Mouse (Mus musculus) heart, postnatal 36 days (tissue): ENCODE results near the gene Ski. TPM values are rescaled to one million over a fixed set of nuclear protein-coding genes. Genes with fewer than 3 reads are reported as not detected.

Experiments
- DNase-seq, 2 experiments: peaks; one replicate each; pipeline ENCODE4 v3.0.0; 2021 to 2022
- intact Hi-C: fragments of 180-260 bp; cut with DNase I; formaldehyde crosslinking; loops from one replicate; pipeline ENCODE4 v1.15.1; 2025
- total RNA-seq, 2 experiments: library from RNA; stranded (reverse); gene quantifications; 2 replicates each; pipeline ENCODE4 v1.2.3; 2021

Ski gene
- total RNA-seq, 2 experiments from 2014 or later = 53.3 to 56.8 TPM

DNA sequence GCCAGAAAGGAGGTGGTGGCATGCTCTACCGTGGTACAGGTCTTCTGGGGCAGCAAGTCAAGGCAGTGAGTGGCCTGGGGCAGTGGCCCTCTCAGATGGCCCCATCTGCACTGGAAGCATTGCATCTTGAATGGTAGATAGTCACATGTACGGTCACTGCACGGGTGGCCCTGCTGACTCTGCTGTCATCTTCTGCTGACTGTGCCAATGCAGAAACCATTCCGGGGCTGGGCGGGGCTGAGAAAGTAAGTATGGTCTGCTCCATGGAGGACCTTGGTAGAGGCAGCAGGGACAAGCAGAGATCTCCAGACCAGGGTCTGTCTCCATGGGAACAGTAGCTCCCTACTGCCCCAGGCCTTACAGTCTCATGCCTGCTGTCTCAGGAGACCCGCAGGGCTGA lies 101.2 kb downstream of the Ski start:
- intact Hi-C loops = no loop called here
- no peak for DNase-seq

DNA sequence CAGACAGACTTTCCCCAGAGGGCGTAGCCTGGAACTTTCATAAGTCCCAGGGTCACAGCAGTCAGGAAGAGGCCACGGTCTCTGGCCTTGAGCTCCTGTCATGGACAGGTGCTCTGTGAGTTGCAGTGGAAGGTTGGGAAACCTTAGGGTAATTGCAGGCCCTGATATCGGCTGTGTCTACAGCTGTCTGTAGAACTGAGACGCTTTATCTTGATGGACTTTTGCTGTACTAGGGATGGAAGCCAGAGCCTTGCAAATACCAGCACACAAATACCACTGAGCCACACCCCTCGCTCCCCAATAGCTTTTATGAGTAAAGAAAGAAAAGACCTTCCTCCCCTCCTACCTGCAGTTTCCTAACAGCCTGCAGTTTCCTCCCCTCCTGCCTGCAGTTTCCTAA lies 101.8 kb downstream of the Ski start:
- intact Hi-C loops = no loop called here
- no peak for DNase-seq

- intact Hi-C loops = no loop called here
- DNase-seq = no peak
Observed at GRCm38 (mm10) chr4:155120038-155120437, 102.4 kb downstream of the Ski start.

DNA sequence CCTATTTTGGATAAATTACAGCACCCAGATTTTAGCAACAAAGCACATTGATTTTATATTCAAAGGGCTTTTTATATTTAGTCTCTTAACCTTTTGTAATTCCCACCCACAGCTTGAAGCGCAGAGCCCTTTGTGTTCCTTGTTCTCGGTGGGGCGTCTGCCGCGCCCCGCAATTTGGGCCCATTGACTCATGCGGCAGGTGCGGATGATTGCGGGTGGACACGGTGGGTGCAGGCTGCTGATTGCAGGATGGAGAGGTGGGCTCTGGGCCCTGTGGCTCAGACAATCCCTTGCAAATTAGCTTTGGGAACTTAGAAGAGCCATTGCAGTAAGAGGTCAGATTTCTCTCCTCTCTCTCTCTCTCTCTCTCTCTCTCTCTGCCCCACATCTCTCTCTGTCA lies 104.1 kb downstream of the Ski start:
- no peak for DNase-seq
- intact Hi-C loops = no loop called here

DNA sequence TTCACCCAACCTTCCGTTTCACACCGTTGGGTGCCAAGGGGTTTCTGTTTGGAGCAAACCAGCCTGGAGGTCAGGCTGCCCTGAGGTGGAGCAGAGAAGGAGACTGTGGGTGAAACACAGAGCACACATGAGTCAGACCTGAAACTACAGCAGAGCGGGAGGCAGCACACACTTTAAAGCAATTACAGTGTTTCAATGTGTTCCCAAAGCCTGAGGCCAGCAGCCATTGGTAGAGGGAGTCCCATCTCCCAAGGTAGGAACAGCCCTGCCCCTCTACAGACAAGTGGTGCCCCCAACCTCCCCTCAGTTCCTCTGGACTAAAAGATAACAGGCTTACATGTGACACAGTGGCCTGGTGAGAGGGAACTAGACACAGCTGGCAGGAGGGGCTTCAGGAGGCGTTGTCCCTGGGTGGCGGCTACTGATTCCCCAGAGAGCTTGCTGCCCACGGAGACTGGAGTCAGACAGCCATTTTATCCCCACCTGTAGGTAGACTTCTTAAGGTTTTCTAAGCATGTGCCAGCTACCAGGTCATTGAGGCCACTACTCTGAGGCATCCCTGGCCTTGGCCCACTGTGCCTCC lies 104.9 kb downstream of the Ski start:
- DNase-seq = no peak
- intact Hi-C loops = no loop called here

DNA sequence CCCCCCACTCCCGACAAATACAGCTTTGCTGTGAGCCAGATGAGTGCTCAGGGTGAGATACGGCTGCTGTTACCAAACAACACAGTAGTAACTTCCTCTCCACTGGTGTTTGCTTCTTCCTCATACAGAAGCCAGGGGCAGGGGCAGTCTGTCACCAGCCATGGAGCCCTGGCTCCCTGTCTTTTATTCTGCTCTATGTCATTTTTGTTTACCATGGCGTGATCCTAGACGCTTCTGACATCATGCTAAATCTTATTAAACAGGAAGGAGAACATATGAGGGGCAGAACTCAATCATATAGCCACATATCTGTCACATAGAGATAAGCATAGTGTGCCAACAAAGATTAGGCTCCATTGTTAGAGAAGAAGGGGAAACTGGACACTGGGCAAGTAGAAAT lies 105.8 kb downstream of the Ski start:
- intact Hi-C loops = no loop called here
- no peak for DNase-seq

GRCm38 (mm10) chr4:155113766-155114410 lies 108.5 kb downstream of the Ski start:
- DNase-seq = no peak
- intact Hi-C loops = no loop called here

DNA sequence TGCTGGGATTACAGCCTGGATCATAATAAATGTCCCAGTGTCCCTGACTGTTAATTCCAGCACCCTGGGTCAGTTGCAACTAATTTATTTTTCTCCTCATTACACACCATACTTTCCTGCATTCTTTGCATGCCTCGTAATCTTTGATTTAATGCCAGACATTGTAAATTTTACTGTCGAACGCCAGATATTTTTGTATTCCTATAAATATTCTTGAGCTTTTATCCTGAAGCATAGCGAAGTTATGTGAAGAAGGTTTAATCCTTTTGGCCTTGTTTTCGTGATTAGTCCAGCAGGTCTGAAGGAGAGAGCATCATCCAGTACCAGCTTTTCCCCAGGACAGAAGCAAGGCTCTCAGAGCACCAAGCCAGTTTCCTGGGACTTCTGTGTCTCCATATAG lies 112.9 kb downstream of the Ski start:
- no peak for DNase-seq
- intact Hi-C loops = no loop called here

DNA sequence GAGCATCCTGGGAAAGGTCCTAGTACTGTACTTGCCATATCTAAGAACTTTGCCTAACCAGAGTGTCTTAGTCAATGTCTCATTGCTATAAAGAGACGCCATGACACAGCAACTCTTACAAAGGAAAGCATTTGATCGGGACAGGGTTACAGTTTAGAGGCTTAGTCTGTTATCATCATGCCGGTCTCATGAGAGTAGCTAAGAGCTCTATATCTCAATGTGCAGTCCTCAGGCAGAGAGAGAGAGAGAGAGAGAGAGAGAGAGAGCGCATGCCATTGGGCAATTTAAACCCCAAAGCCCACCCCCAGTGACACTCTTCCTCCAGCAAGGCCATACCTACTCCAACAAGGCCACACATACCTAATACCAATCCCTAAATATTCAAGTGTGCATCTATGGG lies 114.5 kb downstream of the Ski start:
- DNase-seq = no peak
- intact Hi-C loops = no loop called here

Other genes with a start within 250 kb of the Ski start
- gene Plch2, start 165.8 kb downstream of the Ski start, total RNA-seq = not detected
- gene Pex10, start 155.6 kb downstream of the Ski start, total RNA-seq = 10 to 100 TPM; 19.4 to 23.1 TPM
- gene Rer1, start 136.2 kb downstream of the Ski start, total RNA-seq = 10 to 100 TPM; 67.0 to 72.9 TPM
- gene Morn1, start 136.0 kb downstream of the Ski start, total RNA-seq = 1 to 10 TPM in 1 of 2 experiments, under 1 TPM in 1; 0.89 to 1.7 TPM
- gene Faap20, start 27.2 kb upstream of the Ski start, total RNA-seq = 10 to 100 TPM; 14.5 to 18.3 TPM
- gene Prkcz, start 138.8 kb upstream of the Ski start, total RNA-seq = 1 to 10 TPM; 1.7 to 2.8 TPM
- not detected for gene Gabrd, start 175.5 kb upstream of the Ski start, total RNA-seq
- gene Cfap74, start 186.6 kb upstream of the Ski start, total RNA-seq = under 1 TPM; 0.19 to 0.22 TPM
- 1 to 10 TPM; 4.5 to 10.0 TPM for gene Tmem52, start 246.5 kb upstream of the Ski start, total RNA-seq